ENCODE assay signal across 14 mouse cellular contexts in the genomic region with DNA sequence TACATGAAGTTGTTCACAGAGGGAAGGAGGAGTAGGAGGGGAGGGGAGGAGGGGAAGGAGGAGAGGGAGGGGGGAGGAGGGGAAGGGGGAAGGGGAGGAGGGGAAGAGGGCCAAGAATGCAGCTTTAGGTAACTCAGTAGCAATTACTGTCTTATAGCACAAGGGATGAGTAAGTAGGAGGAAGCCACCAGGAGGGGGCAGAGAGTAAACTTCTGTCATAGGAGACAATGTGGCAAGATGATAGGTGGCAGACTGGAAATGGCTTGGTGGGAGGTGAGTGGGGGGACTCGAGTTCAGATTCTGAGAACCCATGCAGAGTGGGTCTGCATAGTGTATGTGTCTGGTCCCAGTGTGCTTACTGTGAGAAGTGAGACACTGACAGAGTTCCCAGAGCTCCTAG.
DNase-seq lines count a peak whose midpoint lies in the region; ATAC-seq lines count a peak whose summit lies in the region.
"Had no signal": no experiment of that assay in that cellular context is flagged by ENCODE, and none has a peak within 500 bp of the region (broad histone marks: within the 10 kb centered on the region; RNA-seq: fewer than 3 reads in every experiment).

No protein-coding gene starts in this region.

- 38% methylated on average over 1 of the region's 1 CpGs for WGBS in heart, embryonic 15.5 days
- WGBS in embryonic facial prominence, embryonic 10.5 days: 54% methylated on average over 1 of the region's 1 CpGs

- peaks cover 49% of the 10 kb centered on the region for H3K4me1 ChIP-seq in heart, embryonic 15.5 days (replicated peaks)
- H3K4me1 ChIP-seq in embryonic facial prominence, embryonic 10.5 days: peaks cover 36% of the 10 kb centered on the region

- H3K36me3 ChIP-seq in heart, embryonic 15.5 days: no peaks in the 10 kb centered on the region
- H3K36me3 ChIP-seq in embryonic facial prominence, embryonic 10.5 days (replicated peaks): no peaks in the 10 kb centered on the region
- H3K36me3 ChIP-seq: heart, embryonic 13.5 days; limb, embryonic 12.5 days; stomach, embryonic 15.5 days had no signal

- intact Hi-C loops in heart, postnatal 10 days (cut with DNase I): loop anchor here (5.0 kb wide), 1 partner anchor 57 kb away; no protein-coding TSS in a partner anchor

- no peaks in the 10 kb centered on the region for H3K9me3 ChIP-seq in heart, embryonic 15.5 days (replicated peaks)
- no peaks in the 10 kb centered on the region for H3K9me3 ChIP-seq in embryonic facial prominence, embryonic 10.5 days
- H3K9me3 ChIP-seq: heart, embryonic 13.5 days; limb, embryonic 12.5 days; stomach, embryonic 15.5 days had no signal

- H3K4me2 ChIP-seq in heart, embryonic 15.5 days: no peak overlapping the region
- H3K4me2 ChIP-seq: heart, embryonic 13.5 days; limb, embryonic 12.5 days; stomach, embryonic 15.5 days had no signal

- no peak overlapping the region for H3K9ac ChIP-seq in heart, embryonic 15.5 days
- H3K9ac ChIP-seq: heart, embryonic 13.5 days; limb, embryonic 12.5 days; stomach, embryonic 15.5 days had no signal

- no peak for DNase-seq in heart, postnatal 10 days
- peak; percentile 32 for DNase-seq in lung, postnatal 10 days
- no peak for DNase-seq in lung, postnatal 25 days (ENCODE audit: low spot score)
- DNase-seq in embryonic facial prominence, embryonic 10.5 days (ENCODE audit: low spot score): peak; percentile 22
- peak; percentile 22 for DNase-seq in thymus, postnatal 25 days
- DNase-seq in layer of hippocampus, postnatal 25 days (ENCODE audit: extremely low spot score in 1 of 2, low spot score in 1 of 2): no peak
- DNase-seq in adrenal gland, postnatal 36 days: no peak
- DNase-seq: cerebellum, postnatal 36 days; kidney, adult 18-20 months; lung, postnatal 4 days had no signal

- H3K27ac ChIP-seq in heart, embryonic 15.5 days: peak overlapping the region; percentile 16; the same call in 1 of the 2 replicates
- H3K27ac ChIP-seq in embryonic facial prominence, embryonic 10.5 days (replicated peaks): no peak overlapping the region
- H3K27ac ChIP-seq: limb, embryonic 12.5 days; stomach, embryonic 15.5 days had no signal

- ATAC-seq in heart, embryonic 15.5 days (replicated peaks; ENCODE audit: insufficient number of reproducible peaks, insufficient read depth, low FRiP score, low read depth): no peak

- H3K27me3 ChIP-seq in heart, embryonic 15.5 days: no peaks in the 10 kb centered on the region
- no peaks in the 10 kb centered on the region for H3K27me3 ChIP-seq in embryonic facial prominence, embryonic 10.5 days (replicated peaks; ENCODE audit: low read depth, poor library complexity, severe bottlenecking)
- H3K27me3 ChIP-seq: heart, embryonic 13.5 days; limb, embryonic 12.5 days; stomach, embryonic 15.5 days had no signal

- H3K4me3 ChIP-seq in heart, embryonic 15.5 days: no peak overlapping the region
- H3K4me3 ChIP-seq in embryonic facial prominence, embryonic 10.5 days: no peak overlapping the region
- H3K4me3 ChIP-seq: heart, embryonic 13.5 days; limb, embryonic 12.5 days; stomach, embryonic 15.5 days had no signal

Comparison
In these comparisons a context has a peak if more than half of its experiments do, and no peak if none do; other contexts are left out.
1. DNase-seq: peak in lung, postnatal 10 days (single experiment), embryonic facial prominence, embryonic 10.5 days (single experiment) and thymus, postnatal 25 days (single experiment); none in heart, postnatal 10 days (0 of 2), lung, postnatal 25 days (single experiment), layer of hippocampus, postnatal 25 days (0 of 2) and adrenal gland, postnatal 36 days (0 of 2).